Mouse (Mus musculus) cerebellum, postnatal 36 days (tissue): ENCODE results near the gene Cmya5.

Source experiments
- DNase-seq, 2 experiments: peaks; one replicate each; pipeline ENCODE4 v3.0.0; 2021 to 2022; ENCODE audit warnings: mixed read lengths in 2 of 2

Gene Cmya5

DNA sequence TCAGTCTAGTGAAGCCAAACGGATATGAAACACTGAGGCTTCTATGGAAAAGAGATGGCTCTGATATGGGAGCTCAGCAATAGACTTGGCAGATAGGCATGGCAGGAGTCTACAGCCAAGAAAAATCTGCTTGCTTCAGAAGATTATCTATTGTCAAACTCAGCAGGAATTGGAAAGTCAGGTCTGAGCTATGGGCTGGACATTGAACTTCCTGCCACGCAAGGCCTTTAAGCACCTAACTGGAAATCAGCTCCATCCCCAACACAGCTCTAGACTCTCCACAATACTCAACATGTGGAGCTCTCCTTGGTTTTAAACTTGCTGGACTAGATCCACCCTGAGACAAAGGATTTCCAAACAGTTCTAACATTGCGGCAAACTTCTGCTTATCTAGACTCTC, 84.1 kb downstream of the Cmya5 start:
- no peak for DNase-seq

DNA sequence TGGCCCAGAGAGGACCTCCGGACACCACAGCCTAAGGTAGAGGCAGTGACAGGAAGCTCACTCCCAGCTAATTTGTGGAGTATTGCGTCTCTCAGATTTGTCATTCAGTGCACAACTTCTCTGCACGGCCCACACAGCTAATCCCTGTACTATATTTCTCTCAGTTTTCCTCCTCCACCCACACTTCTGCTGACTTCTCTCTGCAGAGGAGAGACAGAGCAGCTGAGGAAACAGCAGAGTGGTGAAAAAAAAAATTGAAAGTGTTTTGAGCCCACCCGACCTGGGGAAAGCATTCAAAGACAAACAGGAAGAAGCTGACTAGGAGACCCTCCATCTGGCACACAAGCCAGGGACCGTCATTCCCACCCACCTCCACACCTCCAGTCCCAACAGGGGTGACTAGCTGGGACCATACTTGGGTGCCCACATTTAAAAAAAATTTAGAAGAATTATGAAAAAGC, 85.9 kb downstream of the Cmya5 start:
- DNase-seq, result no peak

DNA sequence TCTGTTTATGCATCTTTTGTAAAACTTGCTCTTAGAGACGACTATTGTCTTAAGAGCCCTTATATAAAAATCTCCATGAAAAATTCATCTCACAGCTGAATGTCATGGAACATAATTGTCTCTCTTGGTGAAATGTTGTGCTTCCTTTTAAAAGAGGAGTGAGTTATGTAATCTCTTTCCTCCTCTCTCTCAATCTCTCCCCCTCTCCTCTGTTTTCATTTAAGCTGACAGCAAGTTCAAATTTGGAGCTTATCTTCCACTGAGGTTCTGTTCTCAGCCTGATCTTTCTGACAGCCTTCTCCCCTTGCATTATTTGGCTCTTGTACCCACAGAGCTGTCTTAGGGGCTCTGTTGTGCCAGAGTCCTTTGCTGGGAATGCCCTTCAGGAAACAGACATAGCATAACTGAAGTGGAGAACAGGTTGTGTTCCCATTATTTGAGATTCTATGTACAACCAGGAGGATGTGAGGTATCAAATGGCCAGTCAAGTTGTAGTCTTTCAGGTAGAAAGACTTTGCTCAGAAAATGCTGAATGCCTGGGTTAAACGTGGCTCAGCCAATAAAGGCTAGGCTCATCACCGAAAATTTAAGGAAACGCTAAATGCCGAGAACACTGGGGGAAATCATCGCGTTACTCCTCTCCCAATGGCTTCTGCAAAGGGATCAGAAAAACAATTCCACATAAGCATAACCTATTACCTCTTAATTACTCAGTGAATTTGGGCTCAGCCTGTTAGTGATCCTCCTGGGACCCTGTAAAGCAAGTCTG, 86.8 kb downstream of the Cmya5 start:
- DNase-seq, result no peak

DNA sequence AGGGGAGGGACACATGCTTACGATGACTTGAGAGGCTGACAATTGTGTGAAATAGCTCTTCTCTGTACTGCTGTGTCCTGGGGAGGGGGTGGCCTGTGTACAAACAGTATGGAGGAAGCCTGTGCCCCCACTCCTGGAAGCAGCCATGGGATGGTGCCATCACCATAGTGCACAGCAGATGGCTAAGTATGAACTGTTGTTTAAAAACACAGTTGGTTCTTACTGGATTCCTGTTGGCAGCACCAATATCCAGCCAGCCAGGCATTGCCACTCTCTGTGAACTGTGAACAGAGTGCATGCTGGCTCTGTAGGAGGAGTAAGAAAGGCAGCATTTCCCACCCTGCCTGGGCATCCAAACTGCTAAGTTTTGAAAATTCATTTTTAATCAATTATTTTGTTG, 88.4 kb downstream of the Cmya5 start:
- DNase-seq, result no peak

DNA sequence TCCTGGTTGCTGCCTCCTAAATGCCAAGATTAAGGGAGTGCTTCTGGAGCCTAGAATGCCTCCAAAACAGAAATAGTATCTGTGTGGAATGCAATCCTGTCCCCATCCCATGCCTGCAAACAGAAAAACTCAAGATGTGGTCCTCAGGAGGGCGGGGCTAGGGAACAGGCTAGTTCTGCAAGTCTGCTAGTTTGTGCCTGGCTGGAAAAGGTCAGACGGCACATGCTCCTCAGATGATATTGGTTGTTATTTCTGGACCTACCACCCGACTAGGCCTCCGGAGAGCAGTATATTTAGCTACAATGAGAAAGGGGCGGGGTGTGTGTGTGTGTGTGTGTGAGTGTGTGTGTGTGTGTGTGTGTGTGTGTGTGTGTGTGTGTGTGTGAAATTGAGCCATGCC, 93.0 kb downstream of the Cmya5 start:
- DNase-seq, result no peak

DNA sequence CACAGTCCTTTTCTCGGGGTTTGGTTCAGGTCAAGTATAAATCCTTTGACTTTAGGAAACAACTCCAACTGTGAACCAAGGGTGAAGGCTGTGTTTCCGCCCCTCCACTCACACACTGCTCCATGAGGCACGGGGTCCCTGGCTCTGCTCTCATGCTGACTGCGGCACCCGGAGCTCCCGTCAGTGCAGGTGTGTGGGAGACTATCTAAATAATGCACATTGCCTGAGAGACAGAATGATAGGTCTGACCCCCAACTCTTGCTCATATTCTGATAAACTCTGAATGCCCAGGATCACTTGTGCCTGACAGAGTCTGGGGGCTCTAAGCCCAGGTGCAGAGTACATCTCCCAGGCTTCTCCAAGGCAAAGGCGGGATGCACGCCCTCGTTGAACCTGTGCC, 103.5 kb downstream of the Cmya5 start:
- no peak for DNase-seq

DNA sequence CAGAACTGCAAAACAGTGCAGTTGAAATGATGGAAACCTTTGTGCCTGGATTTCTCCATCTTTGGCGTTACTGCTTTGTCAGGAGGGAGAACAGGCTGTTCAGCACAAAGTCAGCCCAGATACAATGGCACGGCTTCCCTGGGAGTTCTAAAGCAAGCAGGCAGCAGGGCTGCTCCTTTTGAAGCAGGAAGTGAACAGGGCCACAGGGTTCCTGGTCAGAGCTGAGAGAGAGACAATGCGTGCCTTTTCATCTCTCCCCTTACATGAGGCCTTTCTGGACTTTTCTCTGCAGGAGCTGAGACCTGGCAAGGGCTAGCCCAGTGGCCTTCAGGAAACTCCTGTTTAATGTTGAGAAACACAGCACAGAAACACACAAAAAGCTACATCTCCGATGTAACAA, 108.3 kb downstream of the Cmya5 start:
- no peak for DNase-seq

DNA sequence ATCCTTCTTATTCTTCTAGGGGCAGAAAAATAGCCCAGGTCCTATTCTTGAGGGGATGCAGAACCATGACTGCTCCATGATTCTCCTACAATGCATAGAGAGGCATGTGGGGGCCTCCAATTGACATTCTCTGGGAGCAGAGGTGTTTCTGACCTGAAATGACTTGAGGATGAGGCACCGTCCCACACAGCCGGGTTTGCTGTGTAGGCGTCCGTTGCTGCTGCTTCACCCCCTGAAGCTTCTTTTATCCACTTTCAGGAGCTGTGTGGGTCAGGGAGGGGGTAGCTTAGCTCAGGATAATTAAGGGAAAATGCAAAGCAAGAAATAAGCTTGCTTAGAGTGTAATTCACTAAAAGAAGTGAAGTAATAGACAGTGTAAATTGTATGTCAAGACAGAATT, 115.2 kb downstream of the Cmya5 start:
- DNase-seq, result no peak

DNA sequence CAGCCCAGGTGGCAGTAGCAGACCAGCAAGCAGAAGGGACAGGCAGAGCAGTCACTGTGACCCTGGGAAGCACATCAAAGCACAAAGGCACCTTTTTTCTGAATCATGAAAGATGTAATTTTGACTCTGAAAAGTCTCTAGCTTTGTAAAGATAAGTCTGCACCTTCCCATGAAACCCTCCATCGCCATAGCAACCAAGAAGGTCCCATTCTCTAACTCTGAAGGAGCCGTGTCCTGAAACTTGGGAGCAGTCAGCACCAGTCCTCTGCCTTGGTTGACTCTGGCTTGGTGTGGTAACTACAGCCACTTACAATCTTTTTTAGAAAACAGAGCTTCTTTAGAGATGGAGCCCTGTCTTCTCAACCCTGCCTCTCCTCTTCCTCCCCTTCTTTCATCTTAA, 119.7 kb downstream of the Cmya5 start:
- DNase-seq, result no peak

DNA sequence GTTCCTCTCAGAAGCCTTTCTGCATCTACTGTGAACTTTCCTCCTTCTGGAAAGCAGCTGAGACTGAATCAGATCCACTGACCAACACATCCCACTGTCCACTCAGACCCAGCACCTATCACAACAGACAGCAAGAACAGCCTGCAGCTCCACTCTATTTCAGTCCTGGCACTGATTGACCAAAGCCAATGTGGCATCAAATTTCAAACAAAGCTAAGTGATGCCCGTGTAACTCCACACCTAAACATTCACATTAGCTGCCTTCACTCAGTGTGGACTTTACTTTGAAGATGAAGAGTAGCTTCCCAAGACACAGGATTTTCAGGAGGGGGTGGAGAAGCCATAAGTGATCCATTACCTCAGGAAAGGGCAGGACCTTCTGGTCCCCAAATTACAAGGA, 122.4 kb downstream of the Cmya5 start:
- no peak for DNase-seq

DNA sequence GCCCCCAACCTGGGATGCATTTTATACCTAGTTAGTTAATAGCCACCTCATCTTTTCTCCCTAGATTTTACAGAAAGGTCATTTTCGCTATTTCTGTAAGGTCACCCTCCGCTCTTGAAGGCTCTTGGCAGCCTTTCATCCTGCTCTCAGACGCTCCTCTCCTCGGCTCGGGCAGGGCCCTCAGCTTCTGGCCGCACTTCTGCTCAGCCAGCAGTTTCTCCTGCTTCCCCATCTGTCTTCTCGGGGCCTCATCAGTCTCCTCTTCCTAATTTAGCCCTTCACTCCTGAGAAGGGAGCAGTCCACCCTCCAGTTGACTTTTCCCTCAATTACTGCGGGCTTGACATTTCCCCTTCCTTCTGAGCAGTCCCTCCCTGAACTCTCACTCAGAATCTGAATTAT, 131.6 kb downstream of the Cmya5 start:
- no peak for DNase-seq

DNA sequence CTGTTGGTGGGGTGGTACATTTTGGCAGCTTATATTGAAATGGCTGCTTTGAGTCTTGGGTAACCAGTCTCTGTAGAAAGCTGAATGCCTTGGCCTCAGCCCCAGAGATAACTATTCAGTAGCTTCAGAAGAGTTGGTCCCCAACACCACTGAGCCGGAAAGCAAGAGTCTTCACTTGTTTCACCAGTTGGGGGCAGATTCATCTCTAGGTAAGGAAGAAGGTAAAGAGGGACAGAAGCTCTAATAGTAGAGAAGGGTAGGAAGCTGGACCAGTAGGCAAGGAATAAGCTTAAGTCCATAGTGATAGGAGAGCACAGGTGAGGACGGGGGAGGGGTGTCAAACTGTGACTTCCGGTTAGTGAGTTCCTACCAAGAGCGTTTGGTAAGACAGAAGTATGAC, 133.2 kb downstream of the Cmya5 start:
- no peak for DNase-seq

DNA sequence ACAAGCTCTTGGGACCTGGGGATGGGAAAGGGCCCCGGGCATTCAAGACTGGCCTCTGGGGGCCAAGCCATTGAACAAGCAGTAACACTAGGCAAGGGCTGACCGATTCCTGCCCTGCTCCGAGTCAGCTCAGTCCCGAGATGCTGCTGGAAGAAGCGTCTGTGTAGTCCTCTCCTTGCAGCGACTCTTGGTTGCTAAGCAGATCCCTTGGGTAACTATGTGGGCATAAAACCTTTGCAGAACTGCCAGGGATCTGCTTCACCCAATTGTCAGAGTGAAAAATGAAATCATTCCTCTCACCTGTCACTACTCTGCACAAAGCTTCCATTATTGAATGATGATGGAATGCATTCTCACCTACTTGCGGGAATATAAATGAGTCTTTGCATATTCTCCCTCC, 134.0 kb downstream of the Cmya5 start:
- no peak for DNase-seq

DNA sequence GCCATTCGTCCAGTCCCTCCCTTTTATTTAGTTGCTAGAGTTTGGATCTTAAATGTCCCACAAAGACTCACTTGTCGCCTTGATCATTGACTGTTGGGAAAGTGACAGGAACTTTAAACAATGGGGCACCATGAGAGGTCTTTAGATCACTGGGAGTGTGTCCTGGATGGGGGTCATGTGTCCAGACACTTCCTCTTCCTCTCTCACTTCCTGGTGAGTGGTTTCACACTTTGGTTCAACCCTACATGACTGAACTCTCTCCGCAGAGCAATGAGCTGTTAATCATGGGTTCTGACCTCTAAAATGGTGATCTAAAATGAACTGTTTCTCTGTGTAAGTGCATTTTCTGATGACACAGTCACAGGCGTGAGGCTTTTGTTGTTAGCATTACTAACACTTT, 137.4 kb downstream of the Cmya5 start:
- DNase-seq, result no peak

DNA sequence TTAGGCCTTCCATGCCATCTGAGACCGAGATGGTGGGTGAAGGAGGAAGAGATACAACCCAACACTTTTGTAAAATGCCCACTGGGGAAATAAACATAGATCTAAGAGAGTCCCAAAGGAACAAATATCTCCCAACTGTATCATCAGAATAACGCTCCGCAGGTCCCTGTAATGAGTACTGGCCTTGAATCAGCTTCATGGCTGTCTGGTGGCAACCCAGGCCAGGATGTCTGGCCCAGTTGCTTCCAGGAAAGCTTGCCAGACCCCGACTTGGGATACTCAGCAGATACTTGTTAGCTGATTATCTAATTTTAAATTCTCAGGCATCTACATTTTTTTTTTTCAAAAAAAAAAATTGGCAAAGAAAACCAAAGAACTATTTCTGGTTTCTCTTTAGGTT, 138.2 kb downstream of the Cmya5 start:
- DNase-seq, result no peak

DNA sequence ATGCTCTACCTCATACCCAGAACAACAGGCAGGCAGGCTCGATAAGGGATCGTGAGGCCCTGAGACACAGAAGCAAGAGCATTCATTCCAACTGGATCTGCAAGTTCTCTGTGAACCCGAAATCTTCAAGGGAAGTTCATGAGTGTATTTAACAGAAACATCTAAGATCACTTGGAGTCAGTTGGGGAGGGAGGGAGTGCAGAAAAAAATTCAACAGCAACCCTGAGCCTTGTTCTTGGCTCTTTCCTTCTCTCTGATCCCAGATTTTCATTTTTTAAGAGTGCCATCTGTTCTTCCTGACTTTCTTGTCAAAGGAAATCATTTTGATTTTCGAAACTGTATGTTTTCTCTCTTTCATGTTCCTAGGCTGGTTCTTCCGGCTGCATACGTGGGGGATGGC, 140.5 kb downstream of the Cmya5 start:
- no peak for DNase-seq

DNA sequence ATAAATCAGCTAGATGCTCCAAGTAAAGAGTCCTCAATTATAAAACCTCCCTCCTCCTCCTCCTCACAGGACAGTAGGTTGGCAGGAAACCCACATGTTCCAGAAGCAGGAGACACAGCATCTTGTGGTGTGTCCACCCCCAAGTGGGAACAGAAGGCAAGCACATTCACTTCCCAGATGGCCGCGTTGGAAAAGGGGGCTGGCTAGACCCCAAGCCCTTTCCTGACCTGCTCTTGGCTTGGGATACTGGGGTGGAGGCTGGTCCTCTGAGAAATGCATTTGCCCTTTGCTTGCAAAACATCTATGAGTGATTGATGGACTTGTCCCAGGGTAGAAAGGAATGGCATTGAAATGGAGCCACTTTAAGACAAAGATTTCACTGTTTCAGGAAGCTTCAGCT, 142.1 kb downstream of the Cmya5 start:
- no peak for DNase-seq

DNA sequence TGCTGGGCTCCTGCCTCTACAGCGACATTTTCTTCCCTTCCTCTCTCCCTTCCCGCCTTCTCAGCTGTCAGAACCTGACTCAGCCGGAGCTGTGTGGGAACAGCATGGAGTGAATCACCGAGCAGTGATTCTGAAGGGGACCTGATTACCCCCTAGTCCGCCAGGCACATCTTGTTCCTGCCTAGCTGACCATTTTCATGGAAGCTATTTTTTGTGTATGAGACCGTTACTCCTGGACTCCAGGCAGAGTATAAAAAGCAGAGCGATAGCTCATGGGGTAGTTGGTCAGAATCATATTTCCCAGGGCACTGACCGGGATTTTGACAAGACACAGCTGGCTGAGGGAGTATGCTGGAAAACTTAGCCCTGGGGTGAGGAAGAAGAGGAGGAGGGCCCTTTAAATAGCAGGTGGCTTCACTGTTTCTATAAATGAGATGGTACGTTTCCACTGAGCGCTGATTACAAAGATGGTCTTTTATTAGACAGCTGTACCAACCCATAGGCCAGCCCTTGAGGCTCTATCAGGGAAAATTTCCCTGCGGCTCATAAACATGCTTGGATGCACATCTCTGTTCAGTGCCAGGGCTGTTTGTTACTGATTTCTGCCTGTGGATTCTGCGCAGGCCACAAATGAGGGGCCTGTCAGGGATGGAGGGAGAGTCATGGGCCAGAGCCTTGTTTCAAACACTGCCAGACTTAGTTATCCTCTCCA, 143.7 kb downstream of the Cmya5 start:
- DNase-seq, result no peak

DNA sequence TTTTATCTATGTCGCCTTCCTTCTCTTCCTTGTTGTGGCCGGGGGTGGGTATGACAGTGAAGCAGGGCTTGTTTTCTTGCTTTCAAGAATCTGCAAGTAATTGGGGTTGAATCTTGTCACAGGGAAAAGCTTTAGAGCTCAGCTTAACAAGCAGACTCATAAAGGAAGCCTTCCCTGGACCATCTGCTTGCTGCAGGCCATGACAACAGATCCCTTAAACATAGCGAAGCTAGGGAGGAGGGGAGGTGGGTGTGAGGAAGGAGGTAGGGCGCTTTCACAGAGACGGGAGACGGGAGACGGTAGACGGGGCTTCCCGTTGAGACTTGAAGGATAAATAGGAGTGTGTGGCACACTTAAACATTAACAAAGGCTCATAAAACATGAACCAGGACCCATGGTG, 144.7 kb downstream of the Cmya5 start:
- DNase-seq, result no peak

DNA sequence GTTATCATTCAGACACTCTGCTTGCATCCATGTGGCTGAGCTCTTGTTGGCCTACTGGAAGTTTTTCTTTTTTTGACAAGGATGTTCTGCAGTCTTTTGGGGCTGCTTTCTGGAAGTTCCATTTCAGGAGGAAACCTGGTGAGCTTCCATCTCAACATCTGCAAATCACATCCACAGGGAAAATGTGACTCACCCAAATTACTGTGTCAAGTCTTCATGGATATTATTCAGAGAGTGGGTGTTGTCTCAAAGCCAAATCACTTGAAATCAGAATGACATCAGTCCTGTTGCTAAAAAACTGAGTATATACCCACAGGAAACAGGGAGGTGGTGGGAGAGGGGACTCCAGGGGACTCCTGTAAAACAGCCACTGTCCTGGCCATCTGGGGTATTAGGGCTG, 149.8 kb downstream of the Cmya5 start:
- DNase-seq, result no peak

DNA sequence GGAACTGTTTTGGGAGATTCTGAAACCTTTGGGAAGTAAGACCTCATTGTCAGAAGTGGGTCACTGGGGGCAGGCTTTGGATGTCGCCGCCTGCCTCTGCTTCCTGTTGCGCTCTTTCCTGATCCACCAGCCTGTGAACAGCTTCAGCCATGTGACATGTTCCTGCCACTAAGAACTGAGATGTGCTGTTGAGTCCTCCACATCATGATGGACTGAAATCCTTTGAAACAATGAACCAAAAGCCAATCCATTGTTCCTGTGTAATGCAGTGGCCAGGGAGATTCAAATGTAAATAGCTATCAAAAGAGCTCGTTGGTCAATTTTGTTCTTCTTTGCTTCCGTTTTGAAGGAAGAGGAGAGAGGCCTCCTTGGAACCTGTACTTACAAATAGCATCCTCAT, 151.7 kb downstream of the Cmya5 start:
- DNase-seq, result no peak
